Mouse (Mus musculus): ENCODE data around the gene Ndufv2.
"Not testable (repeated sequence)": the region's sequence is repeated elsewhere in the genome, so short reads cannot be mapped to it uniquely, and the experiment has no call there.

Gene Ndufv2

DNA sequence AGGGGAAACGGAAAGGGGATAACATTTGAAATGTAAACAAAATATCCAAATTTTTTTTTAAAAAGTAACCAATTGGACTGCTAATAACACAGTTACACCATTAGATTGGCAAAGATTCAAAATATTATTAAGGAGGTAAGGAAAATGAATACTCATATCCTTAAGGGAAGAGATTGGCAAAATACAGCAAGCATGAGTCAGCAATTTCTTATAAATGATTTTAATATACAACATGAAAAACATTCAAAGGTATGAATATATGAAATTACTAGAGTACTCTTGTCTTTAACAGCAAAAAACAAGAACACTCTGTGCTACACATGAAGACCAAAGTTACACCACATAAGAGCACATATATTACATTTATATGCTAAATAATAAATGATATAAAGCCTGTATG is 16.3 kb downstream of the Ndufv2 start:
- no peak for DNase-seq (ENCODE audit: low read depth)

DNA sequence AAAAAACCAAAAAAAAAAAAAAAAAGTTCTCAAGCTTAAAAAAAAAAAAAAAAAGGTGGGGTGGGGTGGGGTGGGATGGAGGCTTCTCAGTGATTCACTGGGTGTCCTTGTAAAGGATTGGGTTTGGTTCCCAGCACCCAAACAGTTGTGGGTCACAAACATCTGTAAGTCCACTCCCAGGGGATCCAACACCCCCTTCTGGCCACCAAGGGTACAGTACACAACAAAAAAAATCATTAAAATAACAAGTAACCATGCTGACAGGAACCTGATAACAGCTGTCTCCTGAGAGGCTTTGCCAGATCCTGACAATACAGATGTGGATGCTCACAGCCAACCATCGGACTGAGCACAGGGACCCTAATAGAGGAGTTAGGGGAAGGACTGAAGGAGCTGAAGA is 16.9 kb downstream of the Ndufv2 start:
- no peak for DNase-seq (ENCODE audit: low read depth)

GRCm38 (mm10) chr17:66077437-66077850 is 23.9 kb downstream of the Ndufv2 start:
- no peak for DNase-seq (ENCODE audit: low read depth)

- DNase-seq (ENCODE audit: low read depth): peak; percentile 90
Observed at GRCm38 (mm10) chr17:66076934-66077333, 24.4 kb downstream of the Ndufv2 start, which contains the start of gene Ankrd12. Gene Ankrd12, minus strand, starts transcription at chr17:66077089.

- DNase-seq (ENCODE audit: low read depth): no peak
Observed at GRCm38 (mm10) chr17:66076174-66076927, 25.0 kb downstream of the Ndufv2 start.

DNA sequence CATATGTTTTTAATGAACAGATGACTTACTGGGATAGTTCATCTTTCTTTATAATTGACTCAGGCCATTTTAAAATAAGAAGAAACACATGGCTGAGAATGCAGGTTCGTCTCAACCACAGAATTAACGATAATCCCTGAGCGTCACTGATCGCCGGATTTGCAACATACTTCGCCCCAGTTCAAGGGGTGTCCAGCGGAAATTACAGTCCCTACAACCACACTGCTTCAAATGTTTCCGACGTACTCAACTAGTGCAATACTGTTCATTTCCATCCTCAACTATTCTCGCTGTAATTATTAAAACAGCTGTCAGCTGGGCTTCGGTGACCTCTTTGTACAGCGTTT is 25.6 kb downstream of the Ndufv2 start:
- DNase-seq (ENCODE audit: low read depth): no peak

GRCm38 (mm10) chr17:66073971-66074370 is 27.4 kb downstream of the Ndufv2 start:
- no peak for DNase-seq (ENCODE audit: low read depth)

DNA sequence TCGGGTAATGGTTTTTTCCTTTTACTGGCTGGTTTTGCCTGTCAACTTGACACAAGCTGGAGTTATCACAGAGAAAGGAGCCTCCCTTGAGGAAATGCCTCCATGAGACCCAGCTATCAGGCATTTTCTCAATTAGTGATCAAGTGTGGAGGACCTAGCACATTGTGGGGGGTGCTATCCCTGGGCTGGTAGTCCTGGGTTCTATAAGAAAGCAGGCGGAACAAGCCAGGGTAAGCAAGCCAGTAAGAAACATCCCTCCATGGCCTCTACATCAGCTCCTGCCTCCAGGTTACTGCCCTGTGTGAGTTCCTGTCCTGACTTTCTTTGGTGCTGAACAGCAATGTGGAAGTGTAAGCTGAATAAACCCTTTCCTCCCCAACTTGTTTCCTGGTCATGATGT is 32.3 kb downstream of the Ndufv2 start:
- not testable (repeated sequence) for DNase-seq (ENCODE audit: low read depth)

GRCm38 (mm10) chr17:66065115-66065514 is 36.2 kb downstream of the Ndufv2 start:
- no peak for DNase-seq (ENCODE audit: low read depth)

- no peak for DNase-seq (ENCODE audit: low read depth)
Observed at GRCm38 (mm10) chr17:66061241-66061938, 40.0 kb downstream of the Ndufv2 start.

- DNase-seq (ENCODE audit: low read depth): no peak
Observed at GRCm38 (mm10) chr17:66058160-66058559, 43.2 kb downstream of the Ndufv2 start.

DNA sequence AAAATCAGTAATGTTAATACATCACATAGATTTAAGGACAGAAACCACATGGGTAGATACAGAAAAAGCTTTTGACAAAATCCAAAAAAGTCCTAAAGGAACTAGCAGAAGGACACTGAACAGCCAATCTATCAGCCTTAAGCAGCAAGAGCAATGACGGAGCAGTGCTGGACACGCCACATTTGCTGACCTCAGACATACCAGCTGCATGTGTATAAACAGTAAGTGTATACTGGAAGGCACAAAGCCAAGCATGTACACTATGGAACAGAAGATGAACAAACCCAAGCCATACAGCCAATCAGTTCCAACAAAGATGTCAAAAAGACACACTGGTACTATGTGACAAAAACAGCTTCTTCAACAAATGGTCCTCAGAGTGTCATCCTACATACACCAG is 44.2 kb downstream of the Ndufv2 start:
- no peak for DNase-seq (ENCODE audit: low read depth)

DNA sequence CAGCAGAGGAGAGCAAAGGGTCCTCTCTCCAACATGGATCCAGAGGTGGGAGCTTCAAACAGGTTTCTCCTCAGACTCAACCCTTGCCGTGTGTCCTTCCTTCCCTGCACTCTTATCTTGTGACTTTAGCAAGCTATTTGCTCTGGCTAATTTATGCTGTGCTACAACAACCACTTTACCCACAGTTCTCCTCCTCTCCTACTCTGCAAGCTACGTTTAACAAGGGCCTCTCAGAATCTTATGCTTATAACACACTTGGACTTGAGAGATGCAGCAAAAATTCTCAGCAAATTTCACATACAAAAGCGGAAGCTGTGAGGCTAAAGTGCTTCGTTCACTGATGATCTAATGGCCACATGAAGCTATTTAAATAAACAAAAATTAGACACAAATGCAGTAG is 48.0 kb downstream of the Ndufv2 start:
- DNase-seq (ENCODE audit: low read depth): no peak

DNA sequence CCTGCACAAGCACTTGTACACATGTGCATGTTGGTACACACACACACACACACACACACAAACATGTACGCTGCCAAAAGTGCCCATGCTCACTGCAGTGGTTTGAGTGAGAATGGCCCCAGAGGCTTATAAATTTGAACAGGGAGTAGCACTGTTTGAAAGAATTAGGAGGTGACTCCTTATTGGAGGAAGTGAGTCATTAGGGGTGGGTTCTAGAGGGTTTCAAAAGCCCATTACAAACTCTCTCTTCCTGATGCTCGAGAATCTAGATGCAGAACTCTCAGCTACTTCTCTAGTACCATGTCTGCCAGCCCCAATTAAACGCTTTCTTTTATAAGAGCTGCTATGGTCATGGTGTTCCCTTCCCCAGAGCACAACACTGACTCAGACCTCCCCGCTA is 52.6 kb downstream of the Ndufv2 start:
- no peak for DNase-seq (ENCODE audit: low read depth)

GRCm38 (mm10) chr17:66048199-66048598 is 53.2 kb downstream of the Ndufv2 start:
- no peak for DNase-seq (ENCODE audit: low read depth)

DNA sequence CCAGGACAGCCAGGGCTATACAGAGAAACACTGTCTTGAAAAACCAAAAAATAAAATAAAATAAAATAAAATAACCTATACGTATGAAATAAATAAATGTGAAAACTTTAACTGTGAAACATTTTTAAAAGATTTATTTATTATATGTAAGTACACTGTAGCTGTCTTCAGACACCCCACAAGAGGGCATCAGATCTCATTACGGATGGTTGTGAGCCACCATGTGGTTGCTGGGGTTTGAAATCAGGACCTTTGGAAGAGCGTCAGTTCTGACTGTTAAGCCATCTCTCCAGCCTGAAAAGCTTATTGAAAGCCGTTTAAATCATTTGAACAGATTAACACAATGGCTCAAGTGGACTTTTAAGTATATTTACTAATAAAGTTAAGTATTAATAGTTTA is 57.7 kb downstream of the Ndufv2 start:
- DNase-seq (ENCODE audit: low read depth): not testable (repeated sequence)

- no peak for DNase-seq (ENCODE audit: low read depth)
Observed at GRCm38 (mm10) chr17:66041020-66041419, 60.3 kb downstream of the Ndufv2 start.

- DNase-seq (ENCODE audit: low read depth): no peak
Observed at GRCm38 (mm10) chr17:66033239-66033638, 68.1 kb downstream of the Ndufv2 start.

DNA sequence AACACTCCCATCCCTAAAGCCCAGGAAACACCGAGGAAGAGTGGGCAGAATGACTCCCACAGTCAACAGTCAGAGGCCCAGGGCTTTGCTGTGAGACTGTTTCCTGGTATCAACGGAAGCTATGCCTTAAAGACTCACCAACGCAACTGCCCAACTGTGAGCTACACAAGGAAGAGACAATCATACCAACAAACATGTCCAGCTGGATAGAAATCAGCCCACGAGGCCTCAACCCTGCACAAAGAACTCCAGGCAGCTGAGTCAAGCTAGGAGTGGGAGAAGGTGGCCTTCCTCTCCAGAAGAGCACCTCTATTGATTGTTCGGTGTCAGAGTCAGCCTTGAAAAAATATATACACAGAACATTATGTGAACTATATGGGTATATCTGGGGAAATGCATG is 69.4 kb downstream of the Ndufv2 start:
- no peak for DNase-seq (ENCODE audit: low read depth)

All from c-Kit-positive CD71-positive TER-119-negative erythroid progenitor cells, embryonic 14.5 days (primary cell).